Mouse (Mus musculus) kidney, embryonic 16.5 days (tissue): ENCODE measurements around the gene Abcg2. TPM values are rescaled to one million over a fixed set of nuclear protein-coding genes. Genes with fewer than 3 reads are reported as not detected.
"Not testable (repeated sequence)": the region's sequence is repeated elsewhere in the genome, so short reads cannot be mapped to it uniquely, and the experiment has no call there.

Source experiments
- ATAC-seq: fragments of 200-750 bp; cut with Nextera tagmentation; 2 replicates; pipeline ENCODE4 v1.8.0; 2017; ENCODE audit warnings: moderate TSS enrichment; ENCODE audit not compliant: low FRiP score, low TSS enrichment
- H3K27ac ChIP-seq: fragments of 300-500 bp; sonication (generic); 2 replicates; pipeline ENCODE4 v1.5.1; 2014; ENCODE audit warnings: low read length
- H3K27me3 ChIP-seq: fragments of 300-500 bp; sonication (generic); 2 replicates; pipeline ENCODE4 v1.6.1; 2014; ENCODE audit warnings: low read length, control low read depth, mixed read lengths; ENCODE audit not compliant: insufficient read depth
- H3K36me3 ChIP-seq: fragments of 300-500 bp; sonication (generic); 2 replicates; pipeline ENCODE4 v1.6.1; 2014; ENCODE audit warnings: low read length, control low read depth, mixed read lengths; ENCODE audit not compliant: insufficient read depth
- H3K4me1 ChIP-seq: fragments of 300-500 bp; sonication (generic); 2 replicates; pipeline ENCODE4 v1.6.1; 2014; ENCODE audit warnings: low read length, control low read depth, mixed read lengths; ENCODE audit not compliant: insufficient read depth
- H3K4me2 ChIP-seq: fragments of 300-500 bp; sonication (generic); replicated peaks from 2 replicates; pipeline ENCODE4 v1.6.1; 2014; ENCODE audit warnings: low read depth, low read length
- H3K4me3 ChIP-seq: fragments of 300-500 bp; sonication (generic); 2 replicates; pipeline ENCODE4 v1.5.1; 2014; ENCODE audit warnings: mild to moderate bottlenecking, low read length
- H3K9ac ChIP-seq: fragments of 300-500 bp; sonication (generic); replicated peaks from 2 replicates; pipeline ENCODE4 v1.6.1; 2014; ENCODE audit warnings: low read length
- H3K9me3 ChIP-seq: fragments of 300-500 bp; sonication (generic); 2 replicates; pipeline ENCODE4 v1.6.1; 2016; ENCODE audit warnings: low read length, control low read depth
- WGBS: fragments of 180-500 bp; shearing (Covaris S2); extraction: QIAGEN DNeasy Blood & Tissue Kit; methylation state at CpG from one replicate; pipeline ENCODE4 v1.1.7; 2014; 5-methylcytosine and 5-hydroxymethylcytosine counted together
- polyA plus RNA-seq: library from polyadenylated mRNA; unstranded; fragments of >200 nt; fragmentation: Nextera tagmentation; extraction: Ambion mirVana; gene quantifications from 2 replicates; pipeline ENCODE4 v1.2.1, GENCODE M21; 2015

The Abcg2 gene
- 117 and 124 TPM in 2 replicates for polyA plus RNA-seq

GRCm38 (mm10) chr6:58584223-58584622 lies at the start of gene Abcg2:
Gene Abcg2 (plus strand): TSS chr6:58584523.
- not testable (repeated sequence) for H3K27me3 ChIP-seq, H3K27ac ChIP-seq, H3K36me3 ChIP-seq, H3K9ac ChIP-seq, H3K4me1 ChIP-seq, H3K4me3 ChIP-seq, ATAC-seq, H3K9me3 ChIP-seq, H3K4me2 ChIP-seq
- 84% methylated on average over 3 of the region's 3 CpGs for WGBS

DNA sequence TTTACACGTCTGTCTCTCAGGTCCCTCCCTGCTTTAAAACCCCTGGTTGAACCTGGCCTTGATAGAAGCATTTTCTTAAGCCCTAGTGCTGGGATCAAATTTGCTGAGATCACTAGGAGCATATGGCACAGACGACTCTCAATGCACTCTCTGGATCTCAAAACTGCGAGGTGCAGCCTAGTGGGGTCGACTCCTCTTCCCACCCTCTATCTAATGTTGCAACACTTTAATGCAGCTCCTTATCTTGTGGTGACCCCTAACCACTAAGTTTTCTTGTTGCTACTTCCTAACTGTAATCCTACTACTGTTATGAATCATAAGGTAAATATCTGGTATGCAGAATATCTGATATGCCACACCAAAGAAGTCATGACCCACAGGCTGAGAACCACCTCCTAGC lies 44.1 kb upstream of the Abcg2 start:
- not testable (repeated sequence) for H3K36me3 ChIP-seq, H3K4me1 ChIP-seq, H3K4me2 ChIP-seq, H3K27ac ChIP-seq, ATAC-seq, H3K9me3 ChIP-seq, H3K27me3 ChIP-seq, H3K9ac ChIP-seq, H3K4me3 ChIP-seq
- WGBS, result 71% methylated on average over 4 of the region's 4 CpGs

DNA sequence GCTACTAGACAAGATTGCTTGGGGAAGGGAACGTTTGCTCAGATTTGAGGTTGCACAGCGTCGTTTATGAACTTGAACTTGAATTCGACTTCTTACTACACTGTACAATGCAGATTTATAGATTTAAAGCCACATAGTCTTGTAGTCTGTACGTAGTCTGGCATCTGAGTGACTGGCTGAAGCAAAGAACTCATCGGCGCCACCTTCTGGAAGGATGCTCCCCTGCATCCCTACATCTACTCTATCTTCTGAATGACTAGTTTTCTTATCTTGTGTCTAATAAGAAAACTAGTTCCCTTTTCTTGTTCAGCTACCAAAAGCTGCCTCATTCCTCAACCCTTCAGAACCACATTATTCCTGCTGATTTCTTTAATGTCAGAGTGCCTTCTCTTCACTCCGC lies 41.5 kb upstream of the Abcg2 start:
- ATAC-seq, H3K4me2 ChIP-seq, H3K9ac ChIP-seq, H3K27me3 ChIP-seq, H3K4me3 ChIP-seq, H3K36me3 ChIP-seq, H3K9me3 ChIP-seq, H3K4me1 ChIP-seq, H3K27ac ChIP-seq: not testable (repeated sequence)
- 63% methylated on average over 8 of the region's 8 CpGs for WGBS

DNA sequence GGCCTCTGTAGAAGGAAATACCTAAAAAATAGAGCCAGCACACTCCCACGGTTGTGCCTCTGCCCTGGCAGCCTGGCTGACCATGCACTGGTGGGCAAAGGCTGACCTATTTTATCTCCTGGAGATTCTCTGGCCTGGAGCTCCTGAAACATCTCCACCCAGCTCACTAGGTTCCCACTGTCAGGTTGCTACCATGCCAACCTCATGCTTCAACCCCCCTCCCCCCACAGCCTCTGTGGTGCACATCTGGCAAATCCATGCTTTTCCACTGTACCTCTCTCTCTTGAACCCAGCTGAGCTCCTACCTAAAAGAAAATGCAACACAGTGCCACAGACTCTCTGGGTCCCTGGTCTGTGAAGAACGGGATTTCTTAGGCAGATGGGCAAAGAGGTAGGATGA lies 39.4 kb upstream of the Abcg2 start:
- H3K9me3 ChIP-seq, H3K9ac ChIP-seq, H3K4me1 ChIP-seq, H3K27me3 ChIP-seq, H3K27ac ChIP-seq, H3K4me2 ChIP-seq, H3K4me3 ChIP-seq, H3K36me3 ChIP-seq: not testable (repeated sequence)
- ATAC-seq, result peak; percentile 71
- 3% methylated on average over 2 of the region's 2 CpGs for WGBS

- 32% methylated on average over 5 of the region's 5 CpGs for WGBS
- not testable (repeated sequence) for ATAC-seq, H3K36me3 ChIP-seq, H3K27ac ChIP-seq, H3K27me3 ChIP-seq, H3K4me3 ChIP-seq, H3K9me3 ChIP-seq, H3K4me1 ChIP-seq, H3K9ac ChIP-seq, H3K4me2 ChIP-seq
Observed at GRCm38 (mm10) chr6:58546050-58546449, 38.3 kb upstream of the Abcg2 start.

DNA sequence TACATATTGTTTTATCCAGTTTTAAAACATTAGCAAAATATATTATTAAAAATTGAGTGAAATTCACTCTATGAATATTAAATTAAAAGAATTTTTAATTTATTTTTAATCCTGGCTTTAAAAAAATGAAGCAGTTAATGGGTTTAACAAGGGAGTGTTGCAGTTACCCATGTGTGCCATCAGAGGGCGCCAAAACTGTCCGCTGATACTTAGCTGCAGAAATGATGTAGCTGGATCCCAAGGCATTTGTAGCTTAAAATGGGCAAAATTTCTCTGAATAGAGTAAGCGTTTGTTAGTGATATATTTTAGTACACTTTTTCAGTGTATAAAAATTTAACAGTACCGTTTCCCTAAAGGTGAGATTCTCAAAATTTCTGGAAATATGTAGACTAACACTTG lies 37.5 kb upstream of the Abcg2 start:
- Histone ChIP-seq H3K4me2 (no peak overlapping the region), H3K4me3 (no peak overlapping the region), H3K36me3 (no peaks in the 10 kb centered on the region), H3K27ac (no peak overlapping the region), H3K9me3 (no peaks in the 10 kb centered on the region), H3K9ac (no peak overlapping the region), H3K27me3 (no peaks in the 10 kb centered on the region), H3K4me1 (0 out of 2 replicates have a peak, but pooled peaks cover 3% of the 10 kb centered on the region)
- no peak for ATAC-seq
- 7% methylated on average over 4 of the region's 4 CpGs for WGBS

DNA sequence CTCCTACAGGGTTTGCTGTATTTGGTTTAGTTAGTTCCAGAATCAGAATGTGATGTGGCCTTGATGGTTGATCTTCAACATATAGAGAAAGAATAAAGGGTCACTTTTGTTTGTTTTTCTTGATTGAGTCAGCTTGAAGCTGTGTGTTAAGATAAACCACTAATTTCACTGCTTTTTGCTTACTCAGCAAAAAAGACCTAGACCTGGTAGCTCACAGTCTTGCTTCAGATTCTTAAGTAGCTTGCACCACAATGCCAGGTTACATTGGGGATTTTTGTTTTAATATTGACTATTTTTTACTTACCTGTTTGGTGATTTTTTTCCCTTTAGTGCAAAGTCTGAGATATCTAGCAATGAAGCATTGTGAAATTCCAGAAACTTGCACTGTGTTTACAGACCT lies 30.5 kb upstream of the Abcg2 start:
- H3K4me2 ChIP-seq, H3K27me3 ChIP-seq, H3K27ac ChIP-seq, H3K36me3 ChIP-seq, ATAC-seq, H3K4me3 ChIP-seq, H3K9ac ChIP-seq, H3K4me1 ChIP-seq, H3K9me3 ChIP-seq: not testable (repeated sequence)

DNA sequence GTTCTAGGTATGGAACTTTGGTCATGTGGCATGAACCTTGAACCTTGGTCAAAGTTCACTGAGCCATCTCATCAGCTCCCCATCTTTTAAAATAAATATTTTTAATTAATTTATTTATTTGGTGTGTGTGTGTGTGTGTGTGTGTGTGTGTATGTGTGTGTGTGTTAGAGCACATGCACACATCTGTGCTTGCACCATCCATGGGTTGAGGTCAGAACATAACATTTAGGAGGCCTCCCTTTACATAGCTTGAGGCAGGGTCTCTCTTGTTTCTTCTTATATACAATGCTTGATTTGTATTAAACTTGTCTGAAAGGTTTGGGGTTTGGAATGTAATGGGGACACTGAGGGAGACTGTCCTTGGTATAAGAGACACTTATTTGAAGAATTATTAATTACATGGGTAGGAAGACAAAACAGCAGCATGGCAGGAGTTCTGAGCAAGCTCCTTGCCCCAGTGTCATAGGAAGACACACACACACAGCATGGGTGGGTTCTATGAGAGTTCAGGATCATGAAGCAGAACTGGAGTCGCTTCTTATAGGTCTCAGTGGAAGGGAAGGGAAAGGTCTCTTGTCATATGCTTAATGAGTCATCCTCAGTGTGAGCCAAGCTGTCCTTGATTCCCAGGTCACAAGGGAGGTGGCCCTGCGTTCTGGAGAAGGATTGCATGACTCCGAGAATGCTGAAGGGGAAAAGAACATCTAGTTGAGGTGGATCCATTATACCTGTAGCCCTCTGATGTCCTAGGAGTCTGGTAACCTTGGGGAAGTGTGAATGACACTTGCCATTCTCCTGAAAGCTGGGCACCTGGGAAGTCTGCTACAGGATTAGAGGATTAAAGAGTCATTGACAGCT lies 9.9 kb downstream of the Abcg2 start:
- not testable (repeated sequence) for H3K27me3 ChIP-seq, H3K4me2 ChIP-seq, H3K36me3 ChIP-seq, H3K4me1 ChIP-seq, H3K4me3 ChIP-seq, H3K27ac ChIP-seq, H3K9ac ChIP-seq, H3K9me3 ChIP-seq
- 42% methylated on average over 3 of the region's 3 CpGs for WGBS
- peak; percentile 55; the same call in 1 of the 2 replicates for ATAC-seq

GRCm38 (mm10) chr6:58595639-58596293 lies 11.4 kb downstream of the Abcg2 start:
- Histone ChIP-seq H3K4me2 (peak overlapping the region; percentile 43), H3K9ac (peak overlapping the region; percentile 1; the same call in 1 of the 2 replicates), H3K4me3 (peak overlapping the region; percentile 25), H3K27ac (peak overlapping the region; percentile 37)
- WGBS, result 3% methylated on average over 9 of the region's 9 CpGs
- H3K4me1 ChIP-seq, H3K27me3 ChIP-seq, H3K9me3 ChIP-seq, H3K36me3 ChIP-seq: not testable (repeated sequence)
- ATAC-seq, result peak; percentile 52

DNA sequence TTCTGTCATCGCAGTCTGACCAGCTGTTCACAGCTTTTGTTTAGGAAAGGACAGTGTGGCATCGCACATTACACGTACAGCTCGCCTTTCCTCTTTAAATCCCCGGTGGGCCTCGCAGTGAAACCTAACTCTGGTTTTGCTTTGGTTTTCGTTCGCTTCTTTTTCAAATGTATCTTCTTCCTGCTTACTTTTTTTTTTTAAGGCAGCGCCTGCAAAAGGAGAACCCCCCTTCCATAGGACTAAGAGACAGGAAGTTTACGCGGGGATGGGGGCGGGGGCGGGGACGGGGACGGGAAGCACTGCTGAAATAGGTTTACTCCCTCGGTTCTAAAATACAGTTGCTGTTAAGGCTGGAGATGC lies 12.0 kb downstream of the Abcg2 start:
- Histone ChIP-seq H3K4me2 (peak overlapping the region; percentile 43), H3K4me1 (peaks cover 5% of the 10 kb centered on the region; the same call in 1 of the 2 replicates), H3K27ac (peak overlapping the region; percentile 37), H3K9ac (peak overlapping the region; percentile 1; the same call in 1 of the 2 replicates), H3K9me3 (0 out of 2 replicates have a peak, but pooled peaks cover 2% of the 10 kb centered on the region), H3K36me3 (no peaks in the 10 kb centered on the region), H3K27me3 (no peaks in the 10 kb centered on the region), H3K4me3 (peak overlapping the region; percentile 25)
- ATAC-seq, result peak; percentile 86
- WGBS, result 15% methylated on average over 16 of the region's 16 CpGs
